Mouse (Mus musculus) R1 (cell line): ENCODE results near the gene Vmn2r36.
"Not testable (repeated sequence)": the region's sequence is repeated elsewhere in the genome, so short reads cannot be mapped to it uniquely, and the experiment has no call there.

Experiments used
- DNase-seq: peaks from one replicate; pipeline ENCODE4 v3.0.0-alpha.2; 2018; ENCODE audit warnings: low read depth, low spot score

Vmn2r36 gene

DNA sequence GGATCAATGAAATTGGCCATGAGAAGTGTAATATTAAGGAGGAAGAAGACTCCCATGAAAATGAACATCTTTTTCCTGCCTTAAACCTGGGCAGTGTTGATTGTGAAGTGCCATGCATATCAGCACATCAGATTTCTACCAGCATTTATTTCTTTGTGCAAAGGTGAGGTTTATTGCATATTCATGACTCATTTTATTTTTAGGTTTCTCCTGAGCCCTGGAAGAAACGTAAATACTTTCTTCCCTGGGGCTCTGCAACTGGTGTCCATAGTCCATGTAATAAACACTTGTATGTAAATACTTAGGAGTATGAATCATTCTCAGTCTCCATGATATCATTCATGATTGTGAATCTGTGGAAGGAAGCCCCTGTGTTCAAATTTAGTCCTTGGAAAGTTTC lies at the start of gene Vmn2r36:
TSS of gene Vmn2r36 (minus strand) at position 101 of the 400 bp plus-strand sequence.
- DNase-seq: not testable (repeated sequence)
